Mouse (Mus musculus) myocyte (in vitro differentiated cells): ENCODE measurements around the gene Iffo1. TPM values are rescaled to one million over a fixed set of nuclear protein-coding genes. Genes with fewer than 3 reads are reported as not detected.
A peak's percentile ranks its signal among the peaks of the same experiment; 100 is the strongest.

Source experiments
- H3K27me3 ChIP-seq: one replicate; pipeline ENCODE4 v1.6.1; 2011; ENCODE audit not compliant: control insufficient read depth, insufficient read depth, insufficient read length
- H3K36me3 ChIP-seq: one replicate; pipeline ENCODE4 v1.6.1; 2011; ENCODE audit not compliant: control insufficient read depth, insufficient read depth
- H3K4me2 ChIP-seq: one replicate; pipeline ENCODE4 v1.6.1; 2011; ENCODE audit warnings: low read depth, control low read depth
- H3K4me3 ChIP-seq: one replicate; pipeline ENCODE4 v1.5.1; 2011; ENCODE audit warnings: mild to moderate bottlenecking, control low read depth, moderate library complexity
- H3K79me2 ChIP-seq: one replicate; pipeline ENCODE4 v1.6.1; 2011; ENCODE audit not compliant: control insufficient read depth, insufficient read depth
- H3ac ChIP-seq: one replicate; pipeline ENCODE4 v1.6.1; 2011; ENCODE audit not compliant: control insufficient read depth, insufficient read length
- CEBPB ChIP-seq: IDR thresholded peaks from 2 replicates; pipeline ENCODE4 v1.6.1; 2011; ENCODE audit warnings: mild to moderate bottlenecking, moderate library complexity; ENCODE audit not compliant: poor library complexity, insufficient read depth, severe bottlenecking
- E2F4 ChIP-seq: IDR thresholded peaks from one replicate; pipeline ENCODE4 v1.6.1; 2011; ENCODE audit warnings: mild to moderate bottlenecking, control low read depth, moderate library complexity; ENCODE audit not compliant: insufficient read depth
- MAX ChIP-seq: IDR thresholded peaks from one replicate; pipeline ENCODE4 v1.6.1; 2011; ENCODE audit warnings: low read depth, mild to moderate bottlenecking, control low read depth
- MYOD1 ChIP-seq, 3 experiments: IDR thresholded peaks; one replicate each; pipeline ENCODE4 v1.6.1; 2011; ENCODE audit warnings: control low read depth in 2 of 3, low read depth in 2 of 3, mild to moderate bottlenecking in 2 of 3, moderate library complexity in 1 of 3; ENCODE audit not compliant: insufficient read length in 2 of 3, control insufficient read depth in 1 of 3
- MYOG ChIP-seq, 3 experiments: IDR thresholded peaks; one replicate each; pipeline ENCODE4 v1.6.1; 2011; ENCODE audit warnings: control low read depth in 2 of 3, low read depth in 2 of 3, mild to moderate bottlenecking in 2 of 3; ENCODE audit not compliant: insufficient read length in 2 of 3, control insufficient read depth in 1 of 3, insufficient read depth in 1 of 3
- POLR2A ChIP-seq: IDR thresholded peaks from one replicate; pipeline ENCODE4 v1.6.1; 2011; ENCODE audit warnings: low read depth, mild to moderate bottlenecking, control low read depth, moderate library complexity; ENCODE audit not compliant: insufficient read length
- POLR2AphosphoS2 ChIP-seq: IDR thresholded peaks from one replicate; pipeline ENCODE4 v1.6.1; 2011; ENCODE audit warnings: low read depth, control low read depth; ENCODE audit not compliant: insufficient read length
- REST ChIP-seq: IDR thresholded peaks from one replicate; pipeline ENCODE4 v1.6.1; 2011; ENCODE audit warnings: mild to moderate bottlenecking, control low read depth, moderate library complexity; ENCODE audit not compliant: insufficient read depth, insufficient read length
- SRF ChIP-seq: IDR thresholded peaks from one replicate; pipeline ENCODE4 v1.6.1; 2011; ENCODE audit warnings: low read depth; ENCODE audit not compliant: control insufficient read depth, insufficient read length
- TCF12 ChIP-seq: IDR thresholded peaks from one replicate; pipeline ENCODE4 v1.6.1; 2011; ENCODE audit warnings: mild to moderate bottlenecking, control low read depth; ENCODE audit not compliant: poor library complexity, insufficient read depth, severe bottlenecking
- TCF3 ChIP-seq: IDR thresholded peaks from one replicate; pipeline ENCODE4 v1.6.1; 2011; ENCODE audit warnings: low read depth, control low read depth; ENCODE audit not compliant: insufficient read length
- USF1 ChIP-seq: IDR thresholded peaks from one replicate; pipeline ENCODE4 v1.6.1; 2011; ENCODE audit warnings: low read depth, mild to moderate bottlenecking, control low read depth, moderate library complexity
- polyA plus RNA-seq: library from polyadenylated mRNA; unstranded; fragments of >200 nt; fragmentation: generic; extraction: Trizol; gene quantifications from one replicate; pipeline ENCODE4 v1.2.1, GENCODE M21; 2012; ENCODE audit warnings: missing spikeins

Iffo1 gene
- polyA plus RNA-seq, 1 experiment: 244 TPM

GRCm38 (mm10) chr6:125156491-125156890 is 11.4 kb downstream of the Iffo1 start:
- Histone ChIP-seq H3K4me3 (peak overlapping the region; percentile 15), H3K79me2 (no peaks in the 10 kb centered on the region), H3ac (no peak overlapping the region), H3K4me2 (peak overlapping the region; percentile 51), H3K36me3 (peaks cover 31% of the 10 kb centered on the region), H3K27me3 (no peaks in the 10 kb centered on the region)
- TF ChIP-seq E2F4: no peak
- TF ChIP-seq MYOG (IDR thresholded peaks at IDR 0.05; ENCODE audit: control insufficient read depth in 1 of 3, insufficient read depth in 1 of 3, insufficient read length in 2 of 3, low read depth in 2 of 3): no peak

- TF ChIP-seq MYOD1 (IDR thresholded peaks at IDR 0.05; ENCODE audit: control insufficient read depth in 1 of 3, insufficient read length in 2 of 3, low read depth in 2 of 3) (peak; percentile 75 to 91 (median 89)), E2F4 (no peak), POLR2AphosphoS2 (peak; percentile 91), USF1 (no peak), SRF (peak; percentile 46), MYOG (IDR thresholded peaks at IDR 0.05; ENCODE audit: control insufficient read depth in 1 of 3, insufficient read depth in 1 of 3, insufficient read length in 2 of 3, low read depth in 2 of 3) (peak; percentile 93 to 95 (median 94)), CEBPB (no peak), TCF12 (peak; percentile 85), REST (no peak), TCF3 (peak; percentile 90), POLR2A (peak; percentile 55), MAX (no peak)
- peak overlapping the region; percentile 51 for H3K4me2 ChIP-seq
- no peaks in the 10 kb centered on the region for H3K27me3 ChIP-seq
- no peak overlapping the region for H3K4me3 ChIP-seq
- H3K36me3 ChIP-seq: peaks cover 31% of the 10 kb centered on the region
- H3ac ChIP-seq: no peak overlapping the region
- no peaks in the 10 kb centered on the region for H3K79me2 ChIP-seq
Measured at GRCm38 (mm10) chr6:125156903-125157614, 12.0 kb downstream of the Iffo1 start.

GRCm38 (mm10) chr6:125158944-125159492 is 14.0 kb downstream of the Iffo1 start:
- Histone ChIP-seq H3ac (no peak overlapping the region), H3K27me3 (no peaks in the 10 kb centered on the region), H3K36me3 (peaks cover 27% of the 10 kb centered on the region), H3K4me3 (no peak overlapping the region), H3K4me2 (peak overlapping the region; percentile 53), H3K79me2 (peaks cover 10% of the 10 kb centered on the region)
- no peak for TF ChIP-seq TCF12
- no peak for TF ChIP-seq TCF3
- TF ChIP-seq POLR2AphosphoS2: peak; percentile 84
- no peak for TF ChIP-seq SRF
- peak; percentile 61 for TF ChIP-seq POLR2A
- no peak for TF ChIP-seq CEBPB
- TF ChIP-seq MYOG (IDR thresholded peaks at IDR 0.05; ENCODE audit: control insufficient read depth in 1 of 3, insufficient read depth in 1 of 3, insufficient read length in 2 of 3, low read depth in 2 of 3): peak in 1 of 3 experiments; percentile 80
- TF ChIP-seq E2F4: no peak
- peak in 1 of 3 experiments; percentile 60 for TF ChIP-seq MYOD1 (IDR thresholded peaks at IDR 0.05; ENCODE audit: control insufficient read depth in 1 of 3, insufficient read length in 2 of 3, low read depth in 2 of 3)
- no peak for TF ChIP-seq REST
- TF ChIP-seq MAX: no peak
- no peak for TF ChIP-seq USF1

GRCm38 (mm10) chr6:125159773-125160557 is 14.9 kb downstream of the Iffo1 start:
- Histone ChIP-seq H3K4me3 (peak overlapping the region; percentile 98), H3ac (no peak overlapping the region), H3K36me3 (peaks cover 24% of the 10 kb centered on the region), H3K79me2 (peaks cover 19% of the 10 kb centered on the region), H3K27me3 (no peaks in the 10 kb centered on the region), H3K4me2 (peak overlapping the region; percentile 53)
- TF ChIP-seq POLR2A (peak; percentile 6), MYOG (IDR thresholded peaks at IDR 0.05; ENCODE audit: control insufficient read depth in 1 of 3, insufficient read depth in 1 of 3, insufficient read length in 2 of 3, low read depth in 2 of 3) (no peak), MAX (no peak)

- H3K27me3 ChIP-seq: no peaks in the 10 kb centered on the region
- TF ChIP-seq POLR2AphosphoS2 (peak; percentile 48), POLR2A (no peak)
- H3ac ChIP-seq: no peak overlapping the region
- peak overlapping the region; percentile 98 for H3K4me3 ChIP-seq
- H3K4me2 ChIP-seq: peak overlapping the region; percentile 53
- H3K36me3 ChIP-seq: peaks cover 24% of the 10 kb centered on the region
- peaks cover 24% of the 10 kb centered on the region for H3K79me2 ChIP-seq
Measured at GRCm38 (mm10) chr6:125160558-125160853, 15.5 kb downstream of the Iffo1 start.
